ENCODE assay signal across 8 mouse cellular contexts in genomic region chr6:84134722-84135394, GRCm38 (mm10).
DNase-seq lines count a peak whose midpoint lies in the region; ATAC-seq and TF ChIP-seq lines count a peak whose summit lies in the region.

No protein-coding gene starts in this region.

- TF ChIP-seq CTCF in lung, postnatal 0 days (IDR thresholded peaks at IDR 0.05), result no peak

- no peaks in the 10 kb centered on the region for H3K27me3 ChIP-seq in embryonic facial prominence, embryonic 11.5 days (ENCODE audit: control insufficient read depth, insufficient read depth, low read length)
- no peaks in the 10 kb centered on the region for H3K27me3 ChIP-seq in intestine, embryonic 14.5 days (replicated peaks; ENCODE audit: control insufficient read depth, insufficient read depth, low read length)
- no peaks in the 10 kb centered on the region for H3K27me3 ChIP-seq in lung, postnatal 0 days (replicated peaks; ENCODE audit: insufficient read depth, low read length)
- no peaks in the 10 kb centered on the region for H3K27me3 ChIP-seq in stomach, embryonic 16.5 days (ENCODE audit: control insufficient read depth, insufficient read depth, low read length)

- 18% methylated on average over 23 of the region's 23 CpGs for WGBS in embryonic facial prominence, embryonic 11.5 days
- 26% methylated on average over 23 of the region's 23 CpGs for WGBS in intestine, embryonic 14.5 days
- 35% methylated on average over 21 of the region's 23 CpGs for WGBS in lung, postnatal 0 days
- WGBS in stomach, embryonic 16.5 days, result 23% methylated on average over 23 of the region's 23 CpGs

- H3K4me3 ChIP-seq in embryonic facial prominence, embryonic 11.5 days (ENCODE audit: low read depth, low read length), result no peak overlapping the region
- no peak overlapping the region for H3K4me3 ChIP-seq in intestine, embryonic 14.5 days (ENCODE audit: low read depth, low read length)
- no peak overlapping the region for H3K4me3 ChIP-seq in lung, postnatal 0 days (ENCODE audit: low read depth, low read length)
- no peak overlapping the region for H3K4me3 ChIP-seq in stomach, embryonic 16.5 days (replicated peaks; ENCODE audit: low read length)

- H3K9ac ChIP-seq in embryonic facial prominence, embryonic 11.5 days (replicated peaks; ENCODE audit: low read length), result peak overlapping the region; percentile 11; the same call in 1 of the 2 replicates
- H3K9ac ChIP-seq in intestine, embryonic 14.5 days (ENCODE audit: low read length), result no peak overlapping the region
- H3K9ac ChIP-seq in lung, postnatal 0 days (replicated peaks; ENCODE audit: low read depth), result no peak overlapping the region
- H3K9ac ChIP-seq in stomach, embryonic 16.5 days (ENCODE audit: low read length), result 0 out of 2 replicates have a peak overlapping the region, but pooled peaks have one; percentile 15

- no peaks in the 10 kb centered on the region for H3K4me1 ChIP-seq in embryonic facial prominence, embryonic 11.5 days (ENCODE audit: control insufficient read depth, insufficient read depth, low read length)
- peaks cover 11% of the 10 kb centered on the region; the same call in 1 of the 2 replicates for H3K4me1 ChIP-seq in intestine, embryonic 14.5 days (replicated peaks; ENCODE audit: control insufficient read depth, insufficient read depth, low read length)
- no peaks in the 10 kb centered on the region for H3K4me1 ChIP-seq in lung, postnatal 0 days (ENCODE audit: insufficient read depth, low read depth, low read length)
- H3K4me1 ChIP-seq in stomach, embryonic 16.5 days (ENCODE audit: control insufficient read depth, insufficient read depth, low read length), result peaks cover 15% of the 10 kb centered on the region

- H3K27ac ChIP-seq in embryonic facial prominence, embryonic 11.5 days (replicated peaks; ENCODE audit: low read depth, low read length), result peak overlapping the region; percentile 70
- H3K27ac ChIP-seq in intestine, embryonic 14.5 days (ENCODE audit: low read depth), result 0 out of 2 replicates have a peak overlapping the region, but pooled peaks have one; percentile 6
- no peak overlapping the region for H3K27ac ChIP-seq in lung, postnatal 0 days (ENCODE audit: low read length)
- peak overlapping the region; percentile 8; the same call in 1 of the 2 replicates for H3K27ac ChIP-seq in stomach, embryonic 16.5 days (ENCODE audit: low read length)

- H3K4me2 ChIP-seq in embryonic facial prominence, embryonic 11.5 days (ENCODE audit: low read depth, low read length), result no peak overlapping the region
- H3K4me2 ChIP-seq in intestine, embryonic 14.5 days (ENCODE audit: low read length), result peak overlapping the region; percentile 23
- no peak overlapping the region for H3K4me2 ChIP-seq in lung, postnatal 0 days (replicated peaks; ENCODE audit: low read depth, low read length)
- H3K4me2 ChIP-seq in stomach, embryonic 16.5 days (ENCODE audit: low read depth, low read length), result 0 out of 2 replicates have a peak overlapping the region, but pooled peaks have one; percentile 15

- no peaks in the 10 kb centered on the region for H3K9me3 ChIP-seq in embryonic facial prominence, embryonic 11.5 days (replicated peaks; ENCODE audit: control insufficient read depth, low read length)
- H3K9me3 ChIP-seq in intestine, embryonic 14.5 days (ENCODE audit: control insufficient read depth, low read length), result no peaks in the 10 kb centered on the region
- H3K9me3 ChIP-seq in lung, postnatal 0 days (ENCODE audit: low read length), result no peaks in the 10 kb centered on the region
- H3K9me3 ChIP-seq in stomach, embryonic 16.5 days (replicated peaks; ENCODE audit: control insufficient read depth, low read length), result no peaks in the 10 kb centered on the region

- H3K36me3 ChIP-seq in embryonic facial prominence, embryonic 11.5 days (replicated peaks; ENCODE audit: control insufficient read depth, insufficient read depth, low read depth, low read length), result no peaks in the 10 kb centered on the region
- no peaks in the 10 kb centered on the region for H3K36me3 ChIP-seq in intestine, embryonic 14.5 days (ENCODE audit: control insufficient read depth, insufficient read depth, low read length)
- no peaks in the 10 kb centered on the region for H3K36me3 ChIP-seq in lung, postnatal 0 days (ENCODE audit: insufficient read depth, low read length)
- no peaks in the 10 kb centered on the region for H3K36me3 ChIP-seq in stomach, embryonic 16.5 days (ENCODE audit: control insufficient read depth, insufficient read depth, low read length)

- peak; percentile 33 for DNase-seq in ovary, postnatal 36 days (ENCODE audit: low spot score)
- DNase-seq in ovary, adult 18-20 months (ENCODE audit: low spot score), result no peak
- peak; percentile 73 for DNase-seq in embryonic facial prominence, embryonic 11.5 days (ENCODE audit: low spot score)
- DNase-seq in intestine, embryonic 14.5 days (ENCODE audit: low spot score), result no peak
- peak; percentile 12 for DNase-seq in lung, postnatal 0 days (ENCODE audit: low spot score)
- DNase-seq in thymus, postnatal 14 days, result no peak

- TF ChIP-seq EP300 in lung, postnatal 0 days (IDR thresholded peaks at IDR 0.05), result no peak

- peak; percentile 83 for ATAC-seq in embryonic facial prominence, embryonic 11.5 days (replicated peaks; ENCODE audit: insufficient number of reproducible peaks, low FRiP score, low TSS enrichment, low read depth)
- ATAC-seq in intestine, embryonic 14.5 days (replicated peaks; ENCODE audit: low FRiP score, low TSS enrichment, low read depth), result peak; percentile 82
- ATAC-seq in lung, postnatal 0 days, result peak; percentile 60
- ATAC-seq in stomach, embryonic 16.5 days (ENCODE audit: insufficient read depth, low FRiP score), result peak; percentile 59
- ATAC-seq in megakaryocyte-erythroid progenitor cell, adult 5-6 weeks (replicated peaks; ENCODE audit: low FRiP score, low TSS enrichment, poor library complexity, severe bottlenecking), result no peak

Comparison
In these comparisons a context has a peak if more than half of its experiments do, and no peak if none do; other contexts are left out.
1. DNase-seq: peak in ovary, postnatal 36 days (single experiment), embryonic facial prominence, embryonic 11.5 days (single experiment) and lung, postnatal 0 days (single experiment); none in ovary, adult 18-20 months (single experiment), intestine, embryonic 14.5 days (single experiment) and thymus, postnatal 14 days (single experiment).
2. H3K4me2 ChIP-seq: peak in intestine, embryonic 14.5 days (single experiment) and stomach, embryonic 16.5 days (single experiment); none in embryonic facial prominence, embryonic 11.5 days (single experiment) and lung, postnatal 0 days (single experiment).
3. H3K9ac ChIP-seq: peak in embryonic facial prominence, embryonic 11.5 days (single experiment) and stomach, embryonic 16.5 days (single experiment); none in intestine, embryonic 14.5 days (single experiment) and lung, postnatal 0 days (single experiment).